Mouse (Mus musculus): Measurements from ENCODE around the gene B4galt4. TPM values are rescaled to one million over a fixed set of nuclear protein-coding genes. Genes with fewer than 3 reads are reported as not detected.
"Not testable (repeated sequence)": the region's sequence is repeated elsewhere in the genome, so short reads cannot be mapped to it uniquely, and the experiment has no call there.

The B4galt4 gene
- total RNA-seq, 2 experiments from 2014 or later = 10.3 to 16.1 TPM

DNA sequence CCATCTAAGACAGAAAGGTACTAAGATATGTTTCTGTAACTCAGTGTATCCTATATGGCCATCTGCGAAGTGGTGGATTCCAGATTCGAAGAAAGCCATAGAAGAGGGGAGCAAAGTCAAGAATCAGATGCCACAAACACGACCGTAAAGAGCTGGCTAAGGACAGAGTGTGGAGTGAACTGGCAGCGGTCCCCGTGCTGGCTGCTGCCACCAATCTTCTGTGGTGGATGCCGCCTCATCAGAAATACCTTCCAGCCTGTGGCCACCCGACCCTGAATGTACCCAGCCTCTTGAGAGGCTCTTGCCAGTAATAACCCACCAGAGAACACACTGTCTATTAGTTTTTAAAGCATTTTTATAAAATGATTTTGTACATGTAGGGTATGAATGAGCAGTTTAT is 26.3 kb downstream of the B4galt4 start:
- no peak for DNase-seq

DNA sequence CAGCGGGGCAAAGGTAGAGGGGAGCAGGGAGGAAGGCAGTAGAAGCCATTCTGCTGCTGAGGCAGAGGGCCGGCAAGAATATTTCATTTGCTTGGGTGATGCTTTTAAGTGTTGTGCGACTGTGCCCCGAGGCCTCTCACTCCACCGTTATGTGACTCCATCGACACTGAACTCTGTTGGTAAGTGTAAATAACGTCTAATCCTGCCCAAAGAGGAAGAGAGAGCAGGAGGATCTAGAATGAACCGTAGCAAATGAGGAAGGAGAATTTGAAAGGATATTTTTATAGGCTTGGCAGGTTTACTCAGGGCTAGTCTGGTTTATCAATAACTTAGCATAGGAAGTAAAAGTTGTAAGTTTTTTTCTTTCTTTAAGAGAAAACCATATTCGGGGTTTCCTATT is 27.5 kb downstream of the B4galt4 start:
- no peak for DNase-seq

DNA sequence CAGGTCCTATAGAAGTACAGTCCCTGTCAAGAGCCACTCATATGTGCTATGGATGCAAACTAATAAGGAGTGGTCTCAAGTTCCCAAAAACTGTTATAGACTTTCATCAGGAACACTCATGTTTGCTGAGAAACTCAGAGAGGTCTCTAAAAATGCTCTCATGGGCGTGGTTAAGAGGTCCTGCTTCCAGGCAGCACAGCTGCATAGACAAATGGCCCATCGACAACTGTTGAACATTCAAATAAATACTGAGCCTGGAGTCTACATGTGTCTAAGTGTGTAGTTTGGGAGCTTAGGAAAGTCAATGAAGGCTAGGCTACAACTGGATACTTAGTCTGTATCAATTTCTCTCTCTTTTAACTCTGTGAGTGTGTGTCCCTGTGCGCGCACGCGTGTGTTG is 29.1 kb downstream of the B4galt4 start:
- DNase-seq = no peak

DNA sequence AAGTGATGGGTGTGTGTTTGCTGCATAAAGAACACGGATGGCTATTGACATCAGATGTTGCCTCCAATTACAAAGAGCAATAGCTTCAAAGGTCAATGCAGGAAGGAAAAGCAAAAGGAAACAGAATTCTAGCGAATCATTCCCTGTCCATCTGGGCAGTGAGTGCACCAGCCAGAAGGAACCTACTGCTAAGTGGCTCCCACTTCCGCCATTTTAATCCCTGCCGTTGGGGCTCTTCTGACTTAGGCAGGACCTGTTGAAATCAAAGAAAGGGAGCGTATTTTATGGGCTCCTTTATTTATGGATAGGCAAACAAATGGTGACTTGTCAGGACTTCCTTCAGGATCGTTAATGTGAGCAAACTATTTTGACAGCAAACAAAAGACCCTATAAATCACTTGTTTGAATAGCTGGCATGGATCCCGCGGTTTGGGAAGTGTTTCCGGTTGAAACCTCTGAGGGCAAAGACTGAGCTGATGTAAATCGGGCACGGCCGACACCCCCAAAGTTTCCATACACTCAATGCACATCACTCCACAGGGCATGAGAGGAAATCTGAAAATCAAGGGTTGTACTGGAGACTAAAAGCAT is 30.9 kb downstream of the B4galt4 start:
- no peak for DNase-seq

DNA sequence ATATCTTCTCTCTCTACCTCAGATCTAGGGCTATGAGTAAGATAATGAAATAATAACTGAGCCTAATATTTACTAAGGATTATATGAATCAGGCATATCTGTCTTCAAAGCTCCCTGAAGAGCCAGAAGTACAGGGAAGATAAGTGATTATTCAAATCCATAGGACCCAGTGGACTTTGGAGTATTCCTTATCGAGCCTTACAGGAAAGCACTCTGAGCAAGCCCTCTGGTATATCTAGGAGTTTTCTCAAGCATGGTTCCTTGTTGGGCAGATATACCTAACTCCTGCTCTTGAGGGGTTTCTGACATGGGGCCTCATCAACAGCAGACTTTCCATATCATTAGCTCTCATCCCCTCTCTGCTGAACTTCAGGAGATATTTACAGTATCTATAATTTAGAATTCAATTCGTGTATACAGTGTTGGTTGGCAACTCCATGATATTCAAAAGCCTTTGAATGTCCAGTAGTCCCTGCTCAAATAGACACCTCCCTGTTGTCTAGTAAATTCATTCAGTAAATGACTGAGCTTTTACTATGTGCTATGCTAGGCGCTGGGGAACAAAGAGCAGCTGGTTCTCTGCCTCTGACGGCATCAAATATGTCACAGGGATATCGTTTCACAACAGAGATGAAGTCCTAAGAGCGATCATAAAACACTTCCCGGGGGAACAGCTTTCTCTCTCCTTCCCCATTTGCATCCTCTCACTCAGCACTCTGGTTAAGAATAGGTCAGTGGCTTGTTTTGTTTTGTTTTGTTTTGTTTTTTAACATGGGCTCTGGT is 33.1 kb downstream of the B4galt4 start:
- DNase-seq = no peak

DNA sequence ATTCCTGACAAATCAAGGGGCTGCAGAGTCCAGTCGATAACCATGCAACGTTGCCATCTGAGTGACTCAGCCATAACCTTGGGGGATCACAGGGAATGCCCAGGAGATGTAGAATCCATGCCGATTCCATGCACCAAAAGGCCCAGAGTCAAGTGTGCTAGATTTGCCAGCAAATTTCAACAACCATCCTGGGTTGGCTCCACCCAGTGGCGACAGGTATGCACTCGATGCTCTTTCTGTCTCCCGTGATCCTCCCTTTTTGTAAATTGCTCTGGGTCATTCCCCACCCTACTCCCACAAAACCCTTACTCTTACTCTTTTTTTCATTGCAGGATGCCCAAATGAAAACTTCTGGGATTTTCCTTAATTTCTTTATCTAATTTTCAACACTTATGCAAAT is 34.3 kb downstream of the B4galt4 start:
- DNase-seq = no peak

DNA sequence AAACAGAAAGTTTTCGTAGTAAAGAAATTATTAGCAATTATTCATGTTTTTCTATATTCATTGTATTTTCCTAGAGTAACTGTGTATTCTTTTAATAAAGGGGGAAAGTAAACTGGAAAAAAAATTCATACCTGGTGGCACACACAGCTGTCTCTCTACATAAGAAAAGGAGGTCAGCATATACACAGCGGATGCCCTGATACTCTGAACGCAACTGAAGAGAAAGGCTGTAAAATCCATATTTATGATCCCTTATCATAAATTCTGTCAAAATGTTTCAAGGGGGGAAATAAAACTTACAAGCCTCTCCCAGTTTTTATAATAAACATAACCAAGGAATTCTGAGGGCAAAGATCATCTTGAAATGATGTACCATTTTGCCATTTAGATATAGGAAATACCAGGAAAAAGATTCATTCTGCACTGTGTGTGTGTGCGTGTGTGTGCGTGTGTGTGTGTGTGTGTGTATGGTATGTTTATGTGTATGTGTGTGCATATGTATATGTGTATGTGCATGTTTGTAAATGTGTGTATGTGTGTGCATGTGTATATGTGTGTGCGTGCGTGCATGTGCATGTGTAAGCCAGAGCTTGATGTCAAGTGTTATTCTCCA is 39.0 kb downstream of the B4galt4 start:
- DNase-seq = no peak

DNA sequence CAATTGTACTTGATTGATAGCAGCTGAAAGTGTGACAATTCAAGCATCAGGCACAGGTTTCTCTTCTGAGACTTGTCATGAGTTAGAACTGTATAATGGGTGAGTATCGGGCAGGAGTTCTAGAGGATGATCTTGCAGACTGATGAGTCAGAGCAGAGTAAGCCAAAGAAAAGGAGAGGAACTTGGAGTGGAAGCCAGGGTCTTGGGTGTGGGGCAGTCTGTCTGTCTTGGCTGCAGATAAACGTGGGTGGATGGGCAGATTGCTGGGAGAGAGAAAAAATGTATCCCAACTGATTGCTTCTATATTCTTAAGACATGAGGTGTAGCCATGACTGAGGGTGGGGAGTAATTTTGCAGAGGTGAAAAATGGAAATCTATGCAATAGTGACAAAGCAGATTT is 39.9 kb downstream of the B4galt4 start:
- DNase-seq = no peak

DNA sequence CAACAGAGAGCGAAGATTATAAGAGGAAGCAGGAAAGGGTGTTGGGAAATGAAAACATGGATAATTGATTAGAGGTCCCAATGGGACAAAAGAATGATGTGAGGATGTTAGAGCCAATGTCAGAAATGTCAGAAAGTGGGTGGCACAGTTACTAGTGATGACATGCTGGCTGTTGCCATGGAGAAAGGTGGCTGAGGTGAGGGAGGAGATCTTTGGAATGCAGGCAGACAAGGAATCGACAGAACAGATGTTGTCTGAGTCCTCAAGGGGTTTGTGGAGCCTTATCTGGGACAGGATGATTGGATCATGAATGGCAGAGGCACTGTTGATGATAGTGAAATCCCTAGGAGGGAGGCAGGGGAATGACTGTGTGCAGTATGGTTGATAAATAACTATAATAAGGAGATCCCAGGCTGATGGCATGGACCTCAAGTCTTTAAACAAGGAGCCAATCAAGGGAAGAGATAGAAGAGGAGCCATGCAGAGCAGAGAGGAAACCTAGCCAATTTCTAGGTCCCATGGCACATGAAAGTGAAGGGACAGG is 40.5 kb downstream of the B4galt4 start:
- DNase-seq = no peak

DNA sequence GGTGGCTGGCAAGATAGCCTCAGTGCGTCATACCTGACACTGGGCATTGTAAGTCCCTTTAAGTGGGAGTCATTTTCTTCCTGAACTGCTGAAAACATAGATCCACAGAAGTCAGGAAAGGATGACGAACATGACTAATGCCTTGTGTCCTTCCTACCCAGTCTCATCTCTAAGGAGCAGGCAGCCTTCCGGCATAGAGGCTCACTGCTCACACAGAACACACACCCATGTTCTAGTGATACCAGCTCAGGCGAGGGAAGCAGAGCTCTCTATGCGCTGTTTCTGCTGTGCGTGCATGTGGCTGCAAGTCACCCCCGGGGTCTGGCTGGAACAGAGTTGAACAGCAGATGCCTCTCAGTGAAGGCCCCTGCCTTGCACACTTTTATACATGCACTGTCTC is 43.2 kb downstream of the B4galt4 start:
- no peak for DNase-seq

DNA sequence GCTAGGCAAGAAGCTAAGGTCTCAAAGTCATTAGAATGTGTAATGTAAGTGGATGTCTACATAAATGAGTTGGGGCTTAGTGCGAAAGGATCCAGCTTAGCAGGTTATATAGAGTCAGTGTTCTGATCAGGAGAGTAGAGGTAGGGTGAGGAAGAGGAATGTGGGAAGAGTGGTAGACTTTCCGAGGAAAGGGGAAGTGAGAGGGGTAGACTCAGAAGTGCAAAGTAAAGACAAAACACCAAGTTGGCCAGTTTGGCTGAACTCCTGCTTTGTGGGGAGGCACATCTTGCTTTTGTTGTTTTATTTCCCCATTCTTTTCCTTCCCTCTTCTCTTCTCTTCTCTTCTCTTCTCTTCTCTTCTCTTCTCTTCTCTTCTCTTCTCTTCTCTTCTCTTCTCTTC is 47.0 kb downstream of the B4galt4 start:
- DNase-seq = no peak

DNA sequence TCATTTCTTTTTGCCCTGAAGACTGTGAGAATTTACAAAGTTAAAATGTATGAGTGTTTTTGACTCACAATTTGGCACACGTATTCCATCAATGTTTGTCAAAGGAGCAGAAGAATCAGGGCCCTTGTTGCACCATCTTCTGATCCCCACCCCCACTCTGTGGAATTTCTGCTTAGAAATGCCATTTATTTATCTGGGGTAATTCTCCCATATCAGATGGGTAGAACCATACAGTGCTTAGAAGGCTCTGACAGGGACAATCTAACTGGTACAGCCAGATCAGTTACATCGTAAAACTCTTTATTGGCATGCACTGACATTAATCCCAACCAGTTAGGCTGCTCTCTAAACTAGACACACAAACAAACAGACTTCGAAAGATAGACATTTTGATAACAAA is 47.9 kb downstream of the B4galt4 start:
- no peak for DNase-seq

DNA sequence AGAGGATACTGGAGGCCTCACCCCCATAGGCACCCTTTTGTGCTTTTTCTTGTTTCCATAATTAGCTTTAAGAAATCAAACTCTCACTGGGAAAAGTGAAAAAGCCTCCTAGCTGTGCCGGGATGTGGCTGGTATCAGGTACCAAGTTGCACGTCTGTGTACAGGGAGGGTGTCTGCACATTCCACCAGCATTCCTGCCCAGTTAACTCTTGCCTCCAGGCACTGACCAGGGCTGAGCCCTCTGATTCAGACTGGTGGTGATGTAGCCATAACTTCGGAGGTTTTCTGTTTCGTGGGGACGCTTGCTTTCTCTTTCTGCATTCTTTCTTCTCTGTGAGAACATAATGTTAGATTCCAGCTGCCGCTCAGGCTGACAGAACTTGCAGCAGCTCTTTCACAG is 51.1 kb downstream of the B4galt4 start:
- peak in 1 of 2 experiments; percentile 13 for DNase-seq

DNA sequence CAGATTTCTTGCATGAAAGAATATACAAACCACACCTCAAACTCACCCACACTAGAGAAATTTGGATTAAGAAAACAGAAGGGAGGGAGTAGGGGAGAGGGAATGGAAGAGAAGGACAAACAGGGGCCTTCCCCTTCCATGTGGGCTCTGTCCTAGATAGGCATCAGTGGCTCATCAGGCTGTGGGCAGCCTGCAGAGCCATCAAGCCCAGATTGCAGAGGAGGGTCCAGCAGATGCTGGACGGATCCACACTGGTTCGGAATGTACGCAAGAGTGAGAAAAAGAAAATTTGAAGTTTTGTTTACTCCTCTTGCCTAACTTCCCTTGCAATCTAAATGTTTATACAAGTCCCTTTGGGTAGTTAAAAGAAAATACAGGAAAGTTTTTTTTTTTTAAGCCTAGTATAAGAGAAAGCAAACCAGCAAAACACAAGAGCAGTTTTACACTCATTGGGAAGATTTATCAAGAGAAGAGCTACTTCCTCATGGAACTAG is 56.9 kb downstream of the B4galt4 start:
- DNase-seq = no peak

DNA sequence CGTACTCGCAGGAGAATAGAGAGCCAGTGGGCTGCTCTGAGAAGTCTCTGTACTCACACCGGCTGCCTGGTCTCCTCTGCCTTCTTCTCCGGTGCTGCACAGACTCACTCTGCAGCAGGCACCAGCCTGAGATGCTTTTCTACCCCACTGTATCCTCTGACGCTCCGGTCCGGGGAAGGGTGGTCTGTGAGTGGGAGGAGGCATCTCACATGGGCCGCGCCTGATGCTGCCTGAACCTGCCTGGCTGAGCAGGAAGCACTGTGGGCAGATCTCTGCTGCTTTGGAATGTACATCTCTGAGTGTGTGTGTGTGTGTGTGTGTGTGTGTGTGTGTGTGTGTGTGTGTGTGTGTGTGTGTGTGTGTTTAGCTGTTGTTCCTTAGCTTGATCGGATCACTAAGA is 58.0 kb downstream of the B4galt4 start, which contains the start of gene Upk1b:
Gene Upk1b (minus strand): TSS at position 238 of the 400 bp plus-strand sequence.
- DNase-seq = peak in 1 of 2 experiments; percentile 14

DNA sequence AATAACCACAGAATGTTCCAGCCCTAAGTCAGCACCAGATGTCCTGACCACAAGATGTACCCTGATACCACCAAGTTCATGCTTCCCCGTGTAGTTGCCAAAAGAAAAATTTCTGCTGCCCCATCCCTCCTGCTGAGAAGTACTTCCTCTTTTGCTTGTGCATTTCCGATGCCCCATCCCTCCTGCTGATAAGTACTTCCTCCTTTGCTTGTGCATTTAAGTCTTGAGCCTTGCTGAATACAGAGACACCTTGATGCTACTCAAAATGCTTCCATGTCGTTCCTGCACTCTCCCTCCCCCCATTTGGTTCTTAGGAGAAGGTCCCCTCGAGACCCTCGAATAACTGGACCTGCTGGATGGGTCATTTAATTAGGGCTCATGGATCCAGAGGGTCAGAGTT is 65.7 kb downstream of the B4galt4 start:
- DNase-seq = not testable (repeated sequence)

DNA sequence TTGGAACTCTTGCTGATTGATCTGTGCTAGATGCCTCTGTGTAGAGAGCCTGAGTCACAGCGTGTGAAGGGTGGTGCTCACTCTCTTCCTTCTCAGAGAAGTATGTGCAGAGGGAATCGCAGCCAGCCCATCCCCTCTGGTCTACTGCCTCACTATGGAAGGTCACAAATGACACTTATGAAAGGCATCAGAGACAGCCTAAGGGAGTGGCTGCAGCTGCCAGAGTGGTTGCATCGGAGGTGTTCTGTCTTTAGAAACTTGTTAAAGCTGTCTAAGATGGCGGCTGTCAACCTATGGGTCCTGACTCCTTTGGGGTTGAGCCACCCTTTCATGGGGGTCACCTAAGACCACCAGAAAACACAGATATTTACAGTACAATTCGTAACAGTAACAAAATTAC is 68.1 kb downstream of the B4galt4 start:
- DNase-seq = no peak

DNA sequence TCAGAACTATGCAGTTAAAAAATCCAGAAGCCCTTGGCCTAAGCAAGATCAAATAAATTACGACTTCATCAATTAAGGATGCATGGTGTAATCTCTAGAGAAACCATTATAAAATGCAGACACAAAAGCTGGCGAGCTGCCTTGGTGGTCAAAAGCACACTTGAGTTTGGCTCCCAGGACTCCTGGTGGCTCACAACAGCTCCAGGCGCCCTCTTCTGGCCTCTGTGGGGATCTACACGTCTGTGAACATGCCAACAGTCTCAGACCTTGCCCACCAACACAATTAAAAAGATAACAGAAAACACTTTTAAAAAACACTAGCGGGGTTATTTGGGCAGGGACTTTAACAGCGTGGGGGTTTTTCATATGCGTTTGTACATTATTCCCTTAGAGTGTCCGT is 70.5 kb downstream of the B4galt4 start:
- DNase-seq = peak; percentile 70 to 80

Other genes with a start within 250 kb of the B4galt4 start
- 10 to 100 TPM; 67.1 to 68.3 TPM for gene Timmdc1, start 219.6 kb upstream of the B4galt4 start, total RNA-seq (2021)
- 10 to 100 TPM; 10.5 to 13.2 TPM for gene Poglut1, start 192.0 kb upstream of the B4galt4 start, total RNA-seq (2021)
- gene Tmem39a, start 183.6 kb upstream of the B4galt4 start, total RNA-seq (2021) = 10 to 100 TPM; 19.1 to 23.9 TPM
- gene Arhgap31, start 29.0 kb upstream of the B4galt4 start, total RNA-seq (2021) = 10 to 100 TPM; 39.6 to 40.8 TPM
- gene Upk1b, start 58.1 kb downstream of the B4galt4 start, total RNA-seq (2021) = 1 to 10 TPM; 2.5 to 6.2 TPM
- not detected for gene 4930435E12Rik, start 86.5 kb downstream of the B4galt4 start, total RNA-seq (2021)
- under 1 TPM; 0.37 to 0.51 TPM for gene Igsf11, start 150.4 kb downstream of the B4galt4 start, total RNA-seq (2021)